Comparison of ENCODE assay signal across 26 mouse cellular contexts in genomic region chr12:79950579-79951112, GRCm38 (mm10).
DNase-seq lines count a peak whose midpoint lies in the region; ATAC-seq and TF ChIP-seq lines count a peak whose summit lies in the region.
"Had no signal": no experiment of that assay in that cellular context is flagged by ENCODE, and none has a peak within 500 bp of the region (broad histone marks: within the 10 kb centered on the region; RNA-seq: fewer than 3 reads in every experiment).

No protein-coding gene starts in this region.

- ATAC-seq in intestine, postnatal 0 days = peak; percentile 43; the same call in 1 of the 2 replicates
- no peak for ATAC-seq in intestine, embryonic 16.5 days
- no peak for ATAC-seq in liver, embryonic 12.5 days
- peak; percentile 70 for ATAC-seq in stomach, postnatal 0 days (ENCODE audit: low FRiP score, low TSS enrichment)
- ATAC-seq: forebrain, embryonic 16.5 days; Patski had no signal

- H3K36me3 ChIP-seq in intestine, postnatal 0 days (ENCODE audit: control insufficient read depth, insufficient read depth) = no peaks in the 10 kb centered on the region
- H3K36me3 ChIP-seq in intestine, embryonic 16.5 days (ENCODE audit: control insufficient read depth, insufficient read depth, low read length) = no peaks in the 10 kb centered on the region
- H3K36me3 ChIP-seq in liver, adult 2 months (ENCODE audit: control insufficient read depth, insufficient read depth, low read length) = no peaks in the 10 kb centered on the region
- H3K36me3 ChIP-seq in liver, embryonic 12.5 days = no peaks in the 10 kb centered on the region
- no peaks in the 10 kb centered on the region for H3K36me3 ChIP-seq in stomach, postnatal 0 days (ENCODE audit: control insufficient read depth, insufficient read depth, low read length)
- H3K36me3 ChIP-seq: G1E; hindbrain, embryonic 13.5 days; neural tube, embryonic 15.5 days; stomach, embryonic 15.5 days had no signal

- TF ChIP-seq CTCF in intestine, postnatal 0 days (IDR thresholded peaks at IDR 0.05; ENCODE audit: low read depth) = no peak
- TF ChIP-seq CTCF in liver, adult 2 months (IDR thresholded peaks at IDR 0.05; ENCODE audit: low read depth, low read length) = no peak
- no peak for TF ChIP-seq CTCF in stomach, postnatal 0 days (IDR thresholded peaks at IDR 0.05; ENCODE audit: low read depth)

- no peak overlapping the region for H3K4me2 ChIP-seq in intestine, postnatal 0 days (replicated peaks; ENCODE audit: low read depth)
- no peak overlapping the region for H3K4me2 ChIP-seq in intestine, embryonic 16.5 days (ENCODE audit: low read depth, low read length)
- no peak overlapping the region for H3K4me2 ChIP-seq in liver, embryonic 12.5 days
- H3K4me2 ChIP-seq in stomach, postnatal 0 days (replicated peaks; ENCODE audit: low read depth) = no peak overlapping the region
- H3K4me2 ChIP-seq: hindbrain, embryonic 13.5 days; liver, embryonic 11.5 days; neural tube, embryonic 15.5 days; stomach, embryonic 15.5 days had no signal

- peak; percentile 55 for DNase-seq in liver, adult 2 months (ENCODE audit: extremely low read depth, low read depth, low spot score)
- DNase-seq in NIH3T3 (ENCODE audit: low read depth) = peak; percentile 73
- no peak for DNase-seq in stomach, postnatal 0 days (ENCODE audit: low spot score)
- no peak for DNase-seq in layer of hippocampus, postnatal 25 days (ENCODE audit: extremely low spot score in 1 of 2, low spot score in 1 of 2)
- DNase-seq: adrenal gland, postnatal 14 days; cerebellum, adult 11 months; cerebellum, adult 9-10 months; cerebellum, postnatal 36 days; heart, postnatal 14 days; layer of hippocampus, adult 9-11 months; lung, adult 18-20 months; lung, postnatal 14 days; midbrain, embryonic 14.5 days; right cerebral cortex, postnatal 25 days; thymus, postnatal 14 days had no signal

- no peaks in the 10 kb centered on the region for H3K27me3 ChIP-seq in intestine, postnatal 0 days (replicated peaks; ENCODE audit: control insufficient read depth, insufficient read depth, low read length)
- H3K27me3 ChIP-seq in intestine, embryonic 16.5 days (replicated peaks; ENCODE audit: control insufficient read depth, insufficient read depth, low read length) = no peaks in the 10 kb centered on the region
- H3K27me3 ChIP-seq in liver, adult 2 months (ENCODE audit: control insufficient read depth, insufficient read depth, low read length) = no peaks in the 10 kb centered on the region
- H3K27me3 ChIP-seq in liver, embryonic 12.5 days (replicated peaks) = no peaks in the 10 kb centered on the region
- H3K27me3 ChIP-seq in stomach, postnatal 0 days (ENCODE audit: control insufficient read depth, insufficient read depth, low read length) = no peaks in the 10 kb centered on the region
- H3K27me3 ChIP-seq: hindbrain, embryonic 13.5 days; neural tube, embryonic 15.5 days; Patski; stomach, embryonic 15.5 days had no signal

- WGBS in intestine, postnatal 0 days = 64% methylated on average over 7 of the region's 7 CpGs
- 76% methylated on average over 7 of the region's 7 CpGs for WGBS in intestine, embryonic 16.5 days
- WGBS in liver, adult 2 months = 63% methylated on average over 7 of the region's 7 CpGs
- 70% methylated on average over 7 of the region's 7 CpGs for WGBS in liver, embryonic 12.5 days (ENCODE audit: insufficient replicate concordance)
- 72% methylated on average over 7 of the region's 7 CpGs for WGBS in stomach, postnatal 0 days

- no peak for TF ChIP-seq POLR2A in liver, adult 2 months (IDR thresholded peaks at IDR 0.05; ENCODE audit: extremely low read depth, insufficient read depth, low read length)

- H3K27ac ChIP-seq in intestine, postnatal 0 days (ENCODE audit: low read depth, low read length) = no peak overlapping the region
- H3K27ac ChIP-seq in intestine, embryonic 16.5 days (ENCODE audit: low read length) = no peak overlapping the region
- no peak overlapping the region for H3K27ac ChIP-seq in liver, adult 2 months (replicated peaks; ENCODE audit: insufficient read depth, low read depth, low read length)
- no peak overlapping the region for H3K27ac ChIP-seq in liver, embryonic 12.5 days
- H3K27ac ChIP-seq in stomach, postnatal 0 days (replicated peaks) = 0 out of 2 replicates have a peak overlapping the region, but pooled peaks have one; percentile 8
- H3K27ac ChIP-seq: hindbrain, embryonic 13.5 days; kidney, postnatal 0 days; neural tube, embryonic 15.5 days had no signal

- H3K9me3 ChIP-seq in intestine, postnatal 0 days (ENCODE audit: control insufficient read depth) = no peaks in the 10 kb centered on the region
- H3K9me3 ChIP-seq in intestine, embryonic 16.5 days (ENCODE audit: control insufficient read depth, low read length) = no peaks in the 10 kb centered on the region
- no peaks in the 10 kb centered on the region for H3K9me3 ChIP-seq in liver, embryonic 12.5 days (replicated peaks)
- H3K9me3 ChIP-seq in stomach, postnatal 0 days (ENCODE audit: control insufficient read depth, low read length) = no peaks in the 10 kb centered on the region
- H3K9me3 ChIP-seq: G1E; hindbrain, embryonic 13.5 days; neural tube, embryonic 15.5 days; stomach, embryonic 15.5 days had no signal

- no peaks in the 10 kb centered on the region for H3K79me2 ChIP-seq in liver, adult 2 months (ENCODE audit: control insufficient read depth, insufficient read depth, low read length)

- no peak overlapping the region for H3K4me3 ChIP-seq in intestine, postnatal 0 days (ENCODE audit: low read depth, low read length)
- H3K4me3 ChIP-seq in intestine, embryonic 16.5 days (ENCODE audit: low read length) = no peak overlapping the region
- no peak overlapping the region for H3K4me3 ChIP-seq in liver, adult 2 months (ENCODE audit: insufficient read depth, low read depth, low read length)
- no peak overlapping the region for H3K4me3 ChIP-seq in liver, embryonic 12.5 days
- no peak overlapping the region for H3K4me3 ChIP-seq in stomach, postnatal 0 days (ENCODE audit: low read depth, low read length)
- H3K4me3 ChIP-seq: hindbrain, embryonic 13.5 days; neural tube, embryonic 15.5 days; stomach, embryonic 15.5 days had no signal

- peaks cover 4% of the 10 kb centered on the region; the same call in 1 of the 2 replicates for H3K4me1 ChIP-seq in intestine, postnatal 0 days (replicated peaks; ENCODE audit: control insufficient read depth, insufficient read depth, low read length)
- H3K4me1 ChIP-seq in intestine, embryonic 16.5 days (ENCODE audit: control insufficient read depth, insufficient read depth, low read length) = peaks cover 44% of the 10 kb centered on the region
- peaks cover 3% of the 10 kb centered on the region; the same call in 1 of the 2 replicates for H3K4me1 ChIP-seq in liver, adult 2 months (ENCODE audit: control insufficient read depth, insufficient read depth, low read length)
- peaks cover 8% of the 10 kb centered on the region for H3K4me1 ChIP-seq in liver, embryonic 12.5 days
- H3K4me1 ChIP-seq in stomach, postnatal 0 days (replicated peaks; ENCODE audit: control insufficient read depth, insufficient read depth) = peaks cover 2% of the 10 kb centered on the region; the same call in 1 of the 2 replicates

- TF ChIP-seq EP300 in stomach, postnatal 0 days (optimal IDR thresholded peaks at IDR 0.05) = no peak

- H3K9ac ChIP-seq in intestine, postnatal 0 days (ENCODE audit: low read depth, low read length) = no peak overlapping the region
- H3K9ac ChIP-seq in intestine, embryonic 16.5 days (ENCODE audit: low read depth, low read length) = no peak overlapping the region
- no peak overlapping the region for H3K9ac ChIP-seq in liver, adult 2 months (ENCODE audit: low read depth, low read length)
- no peak overlapping the region for H3K9ac ChIP-seq in liver, embryonic 12.5 days
- H3K9ac ChIP-seq in stomach, postnatal 0 days (ENCODE audit: low read length) = no peak overlapping the region
- H3K9ac ChIP-seq: hindbrain, embryonic 13.5 days; neural tube, embryonic 15.5 days; stomach, embryonic 15.5 days had no signal

Comparison
In these comparisons a context has a peak if more than half of its experiments do, and no peak if none do; other contexts are left out.
1. ATAC-seq: peak in intestine, postnatal 0 days (single experiment) and stomach, postnatal 0 days (single experiment); none in intestine, embryonic 16.5 days (single experiment) and liver, embryonic 12.5 days (single experiment).
2. DNase-seq: peak in liver, adult 2 months (single experiment) and NIH3T3 (single experiment); none in stomach, postnatal 0 days (single experiment) and layer of hippocampus, postnatal 25 days (0 of 2).